Mouse (Mus musculus): ENCODE measurements at regions not wholly inside any gene's neighbourhood (a gene's known extent, or its start where the extent isn't known, plus 50 kb on each side); places are given as distances from the start of the nearest gene placed in this dataset.

- TF ChIP-seq CTCF (IDR thresholded peaks at IDR 0.05; ENCODE audit: low read depth) = no peak
- TF ChIP-seq EP300 (optimal IDR thresholded peaks at IDR 0.05) = no peak
Observed at GRCm38 (mm10) chr10:118778656-118779055, 91.4 kb downstream of the Dyrk2 start.

All from stomach, postnatal 0 days (tissue).